ENCODE assay signal across 21 mouse cellular contexts in genomic region chr3:81305412-81306165, GRCm38 (mm10).
"Had no signal": no experiment of that assay in that cellular context is flagged by ENCODE, and none has a peak within 500 bp of the region (broad histone marks: within the 10 kb centered on the region; RNA-seq: fewer than 3 reads in every experiment).

No protein-coding gene starts in this region.

- H3K4me1 ChIP-seq: midbrain, embryonic 10.5 days; midbrain, embryonic 12.5 days; neural tube, embryonic 13.5 days; neural tube, embryonic 15.5 days; stomach, embryonic 15.5 days had no signal

- ATAC-seq: midbrain, embryonic 16.5 days had no signal

- H3K9ac ChIP-seq: lung, embryonic 14.5 days; midbrain, embryonic 12.5 days; neural tube, embryonic 13.5 days; neural tube, embryonic 15.5 days; stomach, embryonic 15.5 days had no signal

- H3K27me3 ChIP-seq: midbrain, embryonic 12.5 days; neural tube, embryonic 13.5 days; neural tube, embryonic 15.5 days; stomach, embryonic 15.5 days had no signal

- H3K4me3 ChIP-seq: midbrain, embryonic 10.5 days; midbrain, embryonic 12.5 days; myocyte; neural tube, embryonic 13.5 days; neural tube, embryonic 15.5 days; stomach, embryonic 15.5 days had no signal

- H3K36me3 ChIP-seq: midbrain, embryonic 10.5 days; midbrain, embryonic 12.5 days; neural tube, embryonic 13.5 days; neural tube, embryonic 15.5 days; stomach, embryonic 15.5 days had no signal

- H3K4me2 ChIP-seq: lung, embryonic 14.5 days; midbrain, embryonic 12.5 days; neural tube, embryonic 13.5 days; neural tube, embryonic 15.5 days; stomach, embryonic 15.5 days had no signal

- DNase-seq: lung, adult 18-20 months; lung, embryonic 14.5 days; lung, postnatal 10 days; lung, postnatal 4 days; midbrain, embryonic 14.5 days; retina, postnatal 1 day; right cerebral cortex, adult 18-20 months; right cerebral cortex, postnatal 25 days; right cerebral cortex, postnatal 4 days; spleen, adult 18-20 months; thymus, adult 2 months; thymus, postnatal 25 days; thymus, postnatal 4 days had no signal

- H3K27ac ChIP-seq: midbrain, embryonic 10.5 days; midbrain, embryonic 12.5 days; neural tube, embryonic 13.5 days; neural tube, embryonic 15.5 days; stomach, embryonic 15.5 days; stomach, postnatal 0 days had no signal

- H3K9me3 ChIP-seq: midbrain, embryonic 10.5 days; midbrain, embryonic 12.5 days; neural tube, embryonic 13.5 days; neural tube, embryonic 15.5 days; stomach, embryonic 15.5 days had no signal
